Mouse (Mus musculus) left cerebral cortex, adult 2 months (tissue): ENCODE data around the gene D230025D16Rik. TPM values are rescaled to one million over a fixed set of nuclear protein-coding genes. Genes with fewer than 3 reads are reported as not detected.

Experiments used
- DNase-seq, 2 experiments: peaks; one replicate each; pipeline ENCODE4 v3.0.0; 2021 to 2022; ENCODE audit warnings: low spot score in 2 of 2, mixed read lengths in 1 of 2; ENCODE audit errors: extremely low spot score in 1 of 2
- H3K27ac ChIP-seq: fragments of 200-600 bp; 2 replicates; pipeline ENCODE4 v1.8.1; 2022
- H3K4me3 ChIP-seq: fragments of 200-600 bp; 2 replicates; pipeline ENCODE4 v1.8.1; 2022
- CTCF ChIP-seq: fragments of 200-600 bp; IDR thresholded peaks from 2 replicates; pipeline ENCODE4 v1.8.1; 2022; ENCODE audit warnings: antibody characterized with exemption, mild to moderate bottlenecking, moderate library complexity
- intact Hi-C: fragments of 180-260 bp; cut with DNase I; formaldehyde crosslinking; loops from one replicate; pipeline ENCODE4 v1.15.1; 2025
- total RNA-seq, 2 experiments: library from RNA; stranded (reverse); gene quantifications; 2 replicates each; pipeline ENCODE4 v1.2.3; 2021

D230025D16Rik gene
- total RNA-seq, 2 experiments from 2014 or later = 37.9 to 38.3 TPM

DNA sequence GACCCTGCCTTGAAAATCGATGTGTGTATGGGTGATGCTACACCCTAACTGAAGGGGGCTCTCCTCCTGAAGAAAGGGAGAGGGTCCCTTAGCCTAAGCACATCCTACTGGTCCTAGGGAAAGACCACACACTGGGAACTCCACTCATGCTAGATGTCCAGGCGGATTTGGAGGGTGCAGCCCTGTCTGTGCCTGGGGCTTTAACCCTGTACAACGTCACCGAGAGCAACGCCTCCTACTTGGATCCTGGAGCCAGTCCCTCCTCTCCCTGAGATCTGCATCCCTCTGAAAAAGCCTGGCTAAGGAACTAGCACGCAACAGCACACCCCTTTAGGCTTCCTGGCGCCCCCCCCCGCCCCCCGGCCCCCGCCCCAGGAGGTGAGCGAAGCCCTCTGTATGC is 50.4 kb downstream of the D230025D16Rik start:
- intact Hi-C loops = no loop called here
- Histone ChIP-seq H3K4me3 (peak overlapping the region; percentile 57), H3K27ac (no peak overlapping the region)
- TF ChIP-seq CTCF = no peak; the same call in 1 of the 2 replicates
- no peak for DNase-seq

DNA sequence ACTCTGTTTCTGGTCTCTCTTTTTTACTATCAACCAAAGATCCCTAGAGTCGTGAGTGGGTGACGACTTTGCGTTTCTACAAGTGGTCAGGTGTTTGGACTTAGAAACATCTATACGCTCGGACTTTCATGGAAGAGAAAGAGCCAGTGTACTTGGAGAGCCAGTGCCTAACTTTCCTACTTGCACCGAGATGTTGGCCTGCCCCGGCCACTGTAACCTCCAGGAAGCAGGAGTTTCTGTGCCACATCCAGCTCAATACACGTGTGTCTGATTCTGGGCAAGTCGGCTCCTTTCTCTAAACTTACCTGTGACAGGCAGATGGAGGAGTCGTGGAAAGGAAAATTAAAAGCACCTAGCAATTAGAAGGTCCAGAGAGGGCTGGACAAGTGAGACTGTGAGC is 50.9 kb downstream of the D230025D16Rik start, which contains the start of gene Nol3:
Gene Nol3, plus strand, starts transcription at position 301 of the 400 bp plus-strand sequence.
- Histone ChIP-seq H3K27ac (peak within 1 kb of the TSS; percentile 82), H3K4me3 (peak within 1 kb of the TSS; percentile 57)
- no peak for DNase-seq
- intact Hi-C loops = no loop called here
- no peak for TF ChIP-seq CTCF

DNA sequence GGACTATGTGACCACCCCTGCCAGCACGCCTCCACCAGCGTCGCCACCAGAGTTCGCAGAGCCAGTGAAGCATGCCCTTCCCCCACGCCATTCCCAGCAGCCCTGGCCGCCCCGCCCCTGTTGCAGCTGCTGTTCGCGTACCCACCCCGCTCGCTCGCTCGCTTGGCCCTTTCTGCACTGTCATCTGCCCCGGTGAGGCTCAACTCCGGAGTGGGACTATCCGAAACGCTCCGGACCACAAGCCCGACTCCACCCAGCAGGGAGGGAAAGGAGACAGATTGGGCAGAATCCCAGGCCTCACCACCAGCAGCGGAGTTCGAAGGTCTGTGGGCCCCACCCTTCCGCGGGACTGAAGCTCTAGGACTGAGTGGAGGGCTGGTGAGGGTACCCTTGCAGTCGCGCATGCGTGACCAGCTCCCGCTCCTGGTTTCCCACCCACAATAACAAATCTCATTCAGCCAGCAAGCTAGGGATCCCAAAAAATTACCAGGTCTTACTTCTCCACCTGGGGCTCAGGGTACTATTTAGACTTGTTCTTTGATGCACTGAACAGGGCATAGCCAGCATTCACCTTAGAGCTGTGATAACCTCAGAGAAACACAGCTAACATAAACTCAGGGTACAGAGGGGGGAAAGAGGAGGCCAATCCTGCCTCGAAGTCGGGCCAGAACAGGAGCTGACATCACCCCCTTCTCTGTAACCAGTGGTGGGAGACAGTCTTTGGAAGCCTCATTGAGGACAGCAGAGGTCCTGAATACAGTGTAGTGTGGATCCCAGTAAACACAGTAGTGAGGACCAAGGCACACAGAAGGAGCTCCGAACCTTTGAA is 51.6 kb downstream of the D230025D16Rik start:
- Histone ChIP-seq H3K27ac (peak overlapping the region; percentile 82), H3K4me3 (peak overlapping the region; percentile 57)
- intact Hi-C loops = no loop called here
- peak in 1 of 2 experiments; percentile 61 for DNase-seq
- no peak for TF ChIP-seq CTCF

DNA sequence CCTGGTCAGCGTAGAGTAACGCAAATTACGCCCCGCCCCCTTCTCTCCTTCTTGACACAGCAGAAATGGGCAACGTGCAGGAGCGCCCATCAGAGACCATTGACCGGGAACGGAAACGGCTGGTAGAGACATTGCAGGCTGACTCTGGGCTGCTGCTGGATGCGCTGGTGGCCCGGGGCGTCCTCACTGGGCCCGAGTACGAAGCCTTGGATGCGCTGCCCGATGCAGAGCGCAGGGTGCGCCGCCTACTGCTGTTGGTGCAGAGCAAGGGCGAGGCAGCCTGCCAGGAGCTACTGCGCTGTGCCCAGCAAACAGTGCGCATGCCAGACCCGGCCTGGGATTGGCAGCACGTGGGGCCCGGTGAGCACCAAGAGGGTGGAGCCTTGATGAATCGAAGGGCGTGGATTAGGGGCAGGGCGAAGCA is 54.0 kb downstream of the D230025D16Rik start:
- TF ChIP-seq CTCF = peak; percentile 20
- H3K27ac ChIP-seq = peak overlapping the region; percentile 41; the same call in 1 of the 2 replicates
- intact Hi-C loops = no loop called here
- peak; percentile 83 to 85 for DNase-seq
- peak overlapping the region; percentile 38 for H3K4me3 ChIP-seq

DNA sequence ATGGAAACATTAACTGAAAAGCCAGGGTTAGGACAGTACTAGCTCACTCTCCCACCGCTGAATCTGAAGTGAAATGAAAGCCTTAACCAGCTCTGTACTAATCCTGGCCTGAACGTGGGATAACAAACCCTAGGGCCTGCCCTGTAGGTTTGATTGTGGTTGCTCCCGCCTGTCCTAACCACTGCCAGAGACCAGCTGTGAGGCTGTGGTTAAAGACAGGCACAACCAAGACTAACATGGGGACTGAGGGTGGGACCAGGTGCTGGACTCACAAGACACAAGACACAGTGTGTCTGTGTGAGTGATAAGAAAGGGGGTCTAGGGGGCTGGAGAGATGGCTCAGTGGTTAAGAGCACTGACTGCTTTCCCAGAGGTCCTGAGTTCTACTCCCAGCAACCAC is 55.6 kb downstream of the D230025D16Rik start:
- no peak for DNase-seq
- H3K27ac ChIP-seq = no peak overlapping the region
- TF ChIP-seq CTCF = no peak
- intact Hi-C loops = no loop called here
- no peak overlapping the region for H3K4me3 ChIP-seq

DNA sequence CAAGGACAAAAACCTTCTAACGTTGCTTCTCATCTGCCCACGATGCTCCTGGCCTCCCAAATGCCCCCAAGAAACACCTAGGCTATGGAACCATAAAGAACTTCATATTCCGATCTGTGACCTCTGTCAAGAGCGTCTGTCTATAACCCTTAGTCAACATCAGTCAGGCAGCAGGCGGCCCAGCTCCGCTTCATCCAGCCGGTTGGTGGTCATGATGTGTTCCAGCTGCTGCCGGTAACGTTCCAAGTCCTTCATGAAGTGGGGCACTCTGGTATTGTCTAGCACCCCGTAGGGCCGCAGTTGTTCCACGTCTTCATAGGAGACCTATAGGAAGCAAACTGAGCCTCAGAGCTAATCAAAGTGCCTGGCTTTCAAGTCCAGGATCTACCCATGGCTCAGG is 56.9 kb downstream of the D230025D16Rik start:
- no peak for TF ChIP-seq CTCF
- intact Hi-C loops = no loop called here
- DNase-seq = no peak
- H3K27ac ChIP-seq = no peak overlapping the region
- no peak overlapping the region for H3K4me3 ChIP-seq

DNA sequence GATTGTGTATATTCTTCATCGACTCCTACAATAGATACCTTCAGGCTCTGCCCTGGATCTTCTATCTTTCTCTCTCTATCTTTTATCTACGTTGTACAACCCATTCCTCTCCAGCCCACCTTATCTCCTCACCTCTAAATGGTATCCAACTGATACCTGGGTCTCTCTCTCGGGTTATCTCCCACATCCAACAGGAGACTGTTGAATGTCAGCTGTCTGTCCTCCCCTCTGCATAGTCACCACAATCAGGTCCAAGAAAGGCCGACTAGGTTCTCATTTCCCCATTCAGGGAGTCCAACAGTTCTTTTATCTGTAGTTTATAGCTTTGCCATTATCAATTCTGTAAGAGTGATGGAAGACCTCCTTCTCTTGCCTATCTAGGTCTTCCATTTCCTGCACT is 57.3 kb downstream of the D230025D16Rik start:
- intact Hi-C loops = no loop called here
- TF ChIP-seq CTCF = no peak
- Histone ChIP-seq H3K4me3 (no peak overlapping the region), H3K27ac (no peak overlapping the region)
- DNase-seq = no peak

DNA sequence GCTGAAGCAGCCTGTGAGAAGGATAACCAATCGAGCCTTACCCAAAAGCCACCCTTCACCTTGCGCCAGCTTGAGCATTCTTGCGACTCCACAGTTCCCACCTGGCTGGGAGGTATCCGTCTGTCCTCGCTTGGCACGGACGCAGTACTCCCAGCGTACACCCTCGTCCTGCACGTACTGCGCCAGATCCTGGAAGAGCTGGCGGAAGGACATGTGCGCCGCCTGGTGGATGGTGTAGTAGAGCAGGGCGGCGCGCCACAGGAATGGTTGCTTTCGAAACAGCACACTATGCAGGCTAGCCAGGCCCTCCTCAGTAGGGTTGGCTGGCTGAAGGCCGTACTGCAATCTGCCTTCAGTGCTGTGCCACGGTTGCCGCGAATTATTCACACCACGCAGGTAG is 58.1 kb downstream of the D230025D16Rik start:
- Histone ChIP-seq H3K27ac (no peak overlapping the region), H3K4me3 (no peak overlapping the region)
- DNase-seq = no peak
- intact Hi-C loops = no loop called here
- TF ChIP-seq CTCF = peak; percentile 63

DNA sequence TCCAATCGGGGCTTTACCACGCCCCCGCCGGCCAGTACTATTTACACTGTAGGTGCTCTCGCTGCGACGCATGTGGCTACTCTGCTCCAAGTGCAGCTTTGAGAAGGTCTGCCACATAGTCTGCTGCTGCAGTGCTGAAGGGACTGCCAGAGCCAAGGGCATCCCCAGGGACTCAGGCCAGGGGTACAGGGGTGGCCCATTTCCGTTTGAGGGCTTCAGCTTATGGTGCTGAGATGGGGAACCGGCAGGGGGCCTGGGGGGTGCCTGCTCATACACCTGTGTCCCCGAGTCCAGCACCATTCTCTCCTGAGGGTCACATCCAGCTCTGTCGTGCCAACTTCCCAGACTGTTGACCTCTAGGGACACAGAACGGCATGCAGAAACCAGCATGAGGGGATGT is 60.6 kb downstream of the D230025D16Rik start:
- no peak overlapping the region for H3K4me3 ChIP-seq
- intact Hi-C loops = no loop called here
- no peak for TF ChIP-seq CTCF
- no peak for DNase-seq
- no peak overlapping the region for H3K27ac ChIP-seq

DNA sequence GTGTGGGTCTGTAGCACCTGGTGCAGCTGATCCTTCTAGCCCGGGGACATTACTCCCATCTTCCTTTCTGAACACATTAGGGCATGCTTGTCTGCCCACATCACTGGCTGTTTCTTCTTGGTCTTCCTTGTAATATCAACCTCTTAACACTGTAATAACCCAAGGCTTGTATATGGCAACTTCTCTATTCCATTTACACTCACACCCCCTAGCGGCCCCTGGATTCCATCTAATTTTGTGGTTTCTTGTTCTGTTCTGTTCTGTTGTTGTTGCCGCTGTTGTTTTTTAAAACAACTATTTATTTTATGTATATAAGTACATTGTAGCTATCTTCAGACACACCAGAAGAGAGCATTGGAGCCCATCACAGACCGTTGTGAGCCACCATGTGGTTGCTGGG is 62.0 kb downstream of the D230025D16Rik start:
- DNase-seq = no peak
- Histone ChIP-seq H3K27ac (no peak overlapping the region), H3K4me3 (no peak overlapping the region)
- TF ChIP-seq CTCF = no peak; the same call in 1 of the 2 replicates
- intact Hi-C loops = no loop called here

DNA sequence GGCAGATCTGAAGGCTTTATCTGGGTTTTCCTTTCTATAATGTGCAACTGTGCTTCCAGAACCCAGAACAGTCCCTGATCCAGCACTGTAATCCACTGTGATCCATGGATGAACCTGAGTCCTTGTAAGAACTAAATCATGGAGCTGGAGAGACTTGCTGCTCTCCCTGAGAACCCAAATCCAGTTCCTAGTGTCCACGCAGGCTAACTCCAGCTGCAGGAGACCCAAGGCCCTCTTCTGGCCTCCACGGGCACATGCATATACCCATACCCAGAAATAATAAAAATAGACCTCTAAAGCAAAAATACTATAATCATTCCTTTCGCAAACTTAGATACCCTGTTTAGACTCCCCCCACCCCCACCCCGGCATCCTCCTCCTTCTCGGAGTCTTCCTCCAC is 63.3 kb downstream of the D230025D16Rik start:
- DNase-seq = no peak
- intact Hi-C loops = no loop called here
- Histone ChIP-seq H3K27ac (no peak overlapping the region), H3K4me3 (peak overlapping the region; percentile 61)
- no peak for TF ChIP-seq CTCF

DNA sequence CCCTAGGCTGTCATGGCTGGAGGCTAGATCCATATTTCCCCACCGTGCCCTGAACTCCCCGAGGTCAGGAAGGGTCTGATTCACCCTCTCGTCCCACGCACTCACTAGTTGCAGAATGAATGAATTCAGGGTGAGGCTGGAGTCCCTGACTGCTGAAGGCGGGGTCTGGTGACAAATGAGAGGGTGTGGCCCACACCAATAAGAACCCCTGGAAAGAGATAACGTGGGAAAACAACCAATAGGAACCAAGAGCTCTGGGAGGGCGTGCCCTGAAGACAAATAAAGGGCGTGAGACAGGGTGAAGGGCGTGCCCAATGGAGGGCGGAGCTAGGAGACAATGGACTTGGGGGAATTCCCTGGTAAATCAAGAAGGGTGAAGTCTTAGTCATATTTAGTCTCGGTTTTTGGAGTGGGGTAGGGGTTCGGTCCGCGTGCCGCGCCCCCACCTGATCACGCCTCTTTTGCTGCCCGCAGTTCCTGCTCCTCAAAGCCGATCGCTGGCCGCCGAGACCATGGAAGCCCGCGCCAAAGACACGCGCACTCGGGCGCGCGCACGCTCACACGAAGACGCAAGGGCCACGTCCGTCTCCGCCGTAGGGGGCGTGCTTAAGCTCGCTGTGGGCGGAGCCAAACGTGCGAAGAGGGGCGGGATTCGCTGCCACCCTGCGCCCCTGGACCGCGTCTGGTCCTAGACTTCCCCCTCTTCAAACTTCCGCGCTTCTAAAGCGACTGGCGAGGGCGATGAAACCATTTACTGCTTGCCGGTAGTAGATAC is 64.2 kb downstream of the D230025D16Rik start:
- DNase-seq = peak; percentile 94 to 95
- intact Hi-C loops = no loop called here
- TF ChIP-seq CTCF = no peak; the same call in none of the 2 replicates
- Histone ChIP-seq H3K4me3 (peak overlapping the region; percentile 61), H3K27ac (peak overlapping the region; percentile 86)
